Mouse (Mus musculus) intestine, embryonic 14.5 days (tissue): Measurements from ENCODE around the gene Vgll4. TPM values are rescaled to one million over a fixed set of nuclear protein-coding genes. Genes with fewer than 3 reads are reported as not detected.

ENCODE experiments used
- ATAC-seq: fragments of 200-750 bp; cut with Nextera tagmentation; replicated peaks from 2 replicates; pipeline ENCODE4 v1.8.0; 2017; ENCODE audit warnings: low read depth, moderate number of reproducible peaks, moderate TSS enrichment, moderate library complexity; ENCODE audit not compliant: low FRiP score, low TSS enrichment
- DNase-seq: peaks from one replicate; pipeline ENCODE4 v3.0.0-alpha.2; 2018; ENCODE audit warnings: low spot score
- H3K27ac ChIP-seq: fragments of 300-500 bp; sonication (generic); 2 replicates; pipeline ENCODE4 v1.5.1; 2014; ENCODE audit warnings: low read depth, mild to moderate bottlenecking, control low read depth
- H3K27me3 ChIP-seq: fragments of 300-500 bp; sonication (generic); replicated peaks from 2 replicates; pipeline ENCODE4 v1.6.1; 2014; ENCODE audit warnings: low read length, control low read depth; ENCODE audit not compliant: control insufficient read depth, insufficient read depth
- H3K36me3 ChIP-seq: fragments of 300-500 bp; sonication (generic); 2 replicates; pipeline ENCODE4 v1.6.1; 2014; ENCODE audit warnings: low read length, control low read depth; ENCODE audit not compliant: control insufficient read depth, insufficient read depth
- H3K4me1 ChIP-seq: fragments of 300-500 bp; sonication (generic); replicated peaks from 2 replicates; pipeline ENCODE4 v1.6.1; 2014; ENCODE audit warnings: low read length, control low read depth, mixed read lengths; ENCODE audit not compliant: control insufficient read depth, insufficient read depth
- H3K4me2 ChIP-seq: fragments of 300-500 bp; sonication (generic); 2 replicates; pipeline ENCODE4 v1.6.1; 2014; ENCODE audit warnings: low read length
- H3K4me3 ChIP-seq: fragments of 300-500 bp; sonication (generic); 2 replicates; pipeline ENCODE4 v1.5.1; 2014; ENCODE audit warnings: low read depth, low read length, control low read depth, mixed read lengths
- H3K9ac ChIP-seq: fragments of 300-500 bp; sonication (generic); 2 replicates; pipeline ENCODE4 v1.6.1; 2014; ENCODE audit warnings: mild to moderate bottlenecking, low read length
- H3K9me3 ChIP-seq: fragments of 300-500 bp; sonication (generic); 2 replicates; pipeline ENCODE4 v1.6.1; 2016; ENCODE audit warnings: low read length, control low read depth; ENCODE audit not compliant: control insufficient read depth
- WGBS: fragments of 180-500 bp; shearing (Covaris S2); extraction: QIAGEN DNeasy Blood & Tissue Kit; methylation state at CpG from one replicate; pipeline ENCODE4 v1.1.7; 2014; 5-methylcytosine and 5-hydroxymethylcytosine counted together
- polyA plus RNA-seq: library from polyadenylated mRNA; unstranded; fragments of >200 nt; fragmentation: Nextera tagmentation; extraction: Ambion mirVana; gene quantifications from 2 replicates; pipeline ENCODE4 v1.2.1, GENCODE M21; 2014

Gene Vgll4
- polyA plus RNA-seq, 1 experiment from 2014 or later: 72.0 TPM

DNA sequence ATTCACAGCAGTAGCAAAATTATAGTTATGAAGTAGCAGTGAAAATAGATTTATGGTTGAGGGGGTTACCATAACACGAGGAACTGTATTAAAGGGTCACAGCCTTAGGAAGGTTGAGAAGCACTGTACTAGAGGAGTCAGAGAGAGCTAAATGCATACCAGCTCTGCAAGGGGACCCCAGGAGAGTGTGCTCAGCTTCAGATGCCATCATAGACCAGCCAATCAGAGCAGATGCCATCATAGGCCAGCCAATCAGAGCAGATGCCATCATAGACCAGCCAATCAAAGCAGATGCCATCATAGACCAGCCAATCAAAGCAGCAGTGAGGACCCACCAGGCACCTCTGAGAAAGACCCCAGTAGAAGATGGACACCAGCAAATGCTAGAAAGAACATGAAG lies 134.0 kb downstream of the Vgll4 start:
- Histone ChIP-seq H3K27me3 (no peaks in the 10 kb centered on the region), H3K4me1 (peaks cover 14% of the 10 kb centered on the region), H3K36me3 (no peaks in the 10 kb centered on the region), H3K4me3 (no peak overlapping the region), H3K4me2 (no peak overlapping the region), H3K9me3 (peaks cover 4% of the 10 kb centered on the region; the same call in 1 of the 2 replicates), H3K9ac (no peak overlapping the region), H3K27ac (no peak overlapping the region)
- 72% methylated on average over 1 of the region's 1 CpGs for WGBS
- no peak for ATAC-seq
- DNase-seq: no peak

- peaks cover 14% of the 10 kb centered on the region for H3K4me1 ChIP-seq
- no peaks in the 10 kb centered on the region for H3K27me3 ChIP-seq
- H3K9ac ChIP-seq: no peak overlapping the region
- no peak overlapping the region for H3K27ac ChIP-seq
- ATAC-seq: no peak
- H3K9me3 ChIP-seq: peaks cover 4% of the 10 kb centered on the region; the same call in 1 of the 2 replicates
- WGBS: 85% methylated on average over 7 of the region's 7 CpGs
- H3K4me2 ChIP-seq: no peak overlapping the region
- H3K4me3 ChIP-seq: no peak overlapping the region
- no peak for DNase-seq
- no peaks in the 10 kb centered on the region for H3K36me3 ChIP-seq
These were observed 134.4 kb downstream of the Vgll4 start for GRCm38 (mm10) chr6:114835344-114835743.

DNA sequence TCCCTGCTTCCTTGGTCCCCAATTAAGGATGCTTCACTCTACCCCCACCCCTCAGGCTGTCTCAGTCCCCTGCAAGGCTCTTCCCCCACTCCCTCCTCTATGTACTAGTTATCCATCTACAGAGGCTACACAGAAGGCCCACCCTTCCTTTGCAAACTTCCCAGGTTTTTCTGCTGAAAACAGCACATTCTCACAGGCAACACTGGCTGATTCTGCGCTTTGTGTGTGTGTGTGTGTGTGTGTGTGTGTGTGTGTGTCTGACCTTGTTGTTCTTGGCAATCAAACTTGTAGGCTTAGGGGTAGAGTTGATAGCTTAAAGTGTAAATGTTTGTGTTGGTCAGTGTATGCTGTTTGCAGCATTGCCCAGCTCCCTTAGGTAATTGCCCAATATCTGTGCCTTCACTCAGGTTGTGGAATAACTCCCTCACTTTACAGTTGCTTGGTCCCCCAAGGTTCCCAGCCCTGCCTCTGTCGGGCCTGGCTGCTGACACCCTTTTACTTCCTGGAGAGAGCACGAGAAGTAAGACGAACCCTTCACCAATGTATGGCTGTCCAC lies 135.9 kb downstream of the Vgll4 start:
- Histone ChIP-seq H3K27me3 (no peaks in the 10 kb centered on the region), H3K9ac (no peak overlapping the region), H3K9me3 (peaks cover 4% of the 10 kb centered on the region; the same call in 1 of the 2 replicates), H3K4me3 (no peak overlapping the region), H3K36me3 (no peaks in the 10 kb centered on the region), H3K4me2 (no peak overlapping the region), H3K4me1 (peaks cover 7% of the 10 kb centered on the region; the same call in 1 of the 2 replicates), H3K27ac (no peak overlapping the region)
- 52% methylated on average over 4 of the region's 4 CpGs for WGBS
- no peak for DNase-seq
- ATAC-seq: no peak

- Histone ChIP-seq H3K36me3 (no peaks in the 10 kb centered on the region), H3K9ac (no peak overlapping the region), H3K4me3 (no peak overlapping the region), H3K27ac (no peak overlapping the region), H3K9me3 (peaks cover under 1% of the 10 kb centered on the region; the same call in 1 of the 2 replicates), H3K27me3 (no peaks in the 10 kb centered on the region), H3K4me1 (peaks cover 7% of the 10 kb centered on the region; the same call in 1 of the 2 replicates), H3K4me2 (no peak overlapping the region)
- 66% methylated on average over 9 of the region's 9 CpGs for WGBS
- no peak for ATAC-seq
- no peak for DNase-seq
These were observed 136.6 kb downstream of the Vgll4 start for GRCm38 (mm10) chr6:114833058-114833685.

- no peak overlapping the region for H3K9ac ChIP-seq
- no peak overlapping the region for H3K27ac ChIP-seq
These were observed 138.0 kb downstream of the Vgll4 start for GRCm38 (mm10) chr6:114831807-114832206.

DNA sequence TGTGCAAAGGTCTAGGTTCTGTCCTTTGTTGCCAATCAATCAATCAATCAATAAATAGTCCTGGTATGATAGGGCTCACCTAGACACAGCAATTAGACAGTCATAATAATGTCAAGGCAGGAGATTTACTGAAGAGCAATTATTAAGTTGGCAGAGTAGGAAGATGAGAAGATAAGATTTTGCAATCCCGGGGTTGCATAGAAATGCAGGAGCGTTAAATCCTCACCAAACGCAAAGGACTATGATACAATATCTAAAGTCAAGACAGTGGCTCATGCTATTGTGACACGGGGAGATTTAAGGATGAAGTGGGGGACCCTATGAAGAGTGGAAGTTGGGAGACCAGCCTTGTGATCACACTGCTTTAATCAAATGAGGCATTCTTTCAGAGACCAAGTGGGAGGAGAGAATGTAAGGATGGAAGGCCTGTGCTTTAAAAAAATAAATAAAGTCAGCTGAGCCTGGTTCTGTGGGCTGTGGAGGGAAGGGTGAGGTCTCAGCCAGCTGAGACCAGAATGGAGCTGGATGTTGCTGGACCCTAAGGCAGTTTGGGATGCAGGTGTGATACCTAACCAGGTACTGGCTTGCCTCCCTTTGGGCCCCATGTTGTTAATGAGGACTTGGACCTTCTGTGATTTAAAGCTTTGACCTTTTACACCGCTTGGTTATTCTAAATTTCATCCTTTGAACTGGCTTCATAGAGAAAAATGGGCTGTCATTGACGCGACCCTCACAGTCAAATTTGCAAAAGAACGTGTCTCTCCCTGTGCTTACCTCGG lies 139.9 kb downstream of the Vgll4 start:
- Histone ChIP-seq H3K27me3 (no peaks in the 10 kb centered on the region), H3K36me3 (no peaks in the 10 kb centered on the region), H3K9me3 (no peaks in the 10 kb centered on the region), H3K9ac (no peak overlapping the region), H3K4me3 (no peak overlapping the region), H3K4me2 (no peak overlapping the region), H3K27ac (no peak overlapping the region), H3K4me1 (0 out of 2 replicates have a peak, but pooled peaks cover 7% of the 10 kb centered on the region)
- no peak for ATAC-seq
- WGBS: 79% methylated on average over 9 of the region's 9 CpGs
- DNase-seq: no peak

More at GRCm38 (mm10) chr6:114831807-114832206, 138.0 kb downstream of the Vgll4 start:
- DNase-seq (no peak), ATAC-seq (no peak)
- H3K27me3 ChIP-seq: no peaks in the 10 kb centered on the region
- no peak overlapping the region for H3K4me3 ChIP-seq
- H3K36me3 ChIP-seq: no peaks in the 10 kb centered on the region
- no peaks in the 10 kb centered on the region for H3K9me3 ChIP-seq
- WGBS: 93% methylated on average over 3 of the region's 3 CpGs
- peaks cover 7% of the 10 kb centered on the region; the same call in 1 of the 2 replicates for H3K4me1 ChIP-seq
- H3K4me2 ChIP-seq: no peak overlapping the region

DNA sequence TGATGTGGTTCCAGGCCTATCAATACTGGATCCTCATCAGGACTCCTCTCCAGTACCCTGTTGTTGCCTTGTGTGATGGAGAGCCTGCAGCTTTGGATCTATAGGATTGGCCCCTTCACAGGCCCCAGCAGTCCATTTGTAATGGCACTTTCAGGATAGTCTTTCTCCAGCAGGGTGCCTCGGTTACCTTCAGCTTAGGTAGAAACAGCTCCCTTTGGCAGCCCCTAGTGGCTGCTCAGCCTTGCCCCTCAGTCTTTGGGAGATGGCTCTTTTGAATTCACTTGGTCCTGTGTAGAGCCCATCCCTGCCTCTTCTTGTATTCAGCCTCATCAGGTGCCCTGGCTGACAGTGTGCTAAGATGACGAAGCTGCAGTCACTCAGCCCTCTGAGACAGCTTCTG lies 142.9 kb downstream of the Vgll4 start:
- H3K4me3 ChIP-seq: no peak overlapping the region
- no peak for DNase-seq
- no peak overlapping the region for H3K9ac ChIP-seq
- no peak overlapping the region for H3K4me2 ChIP-seq
- no peak for ATAC-seq
- no peaks in the 10 kb centered on the region for H3K4me1 ChIP-seq
- 85% methylated on average over 2 of the region's 2 CpGs for WGBS
- 0 out of 2 replicates have a peak, but pooled peaks cover 3% of the 10 kb centered on the region for H3K9me3 ChIP-seq
- H3K27me3 ChIP-seq: no peaks in the 10 kb centered on the region
- H3K27ac ChIP-seq: no peak overlapping the region
- H3K36me3 ChIP-seq: no peaks in the 10 kb centered on the region

GRCm38 (mm10) chr6:114821646-114822045 lies 148.1 kb downstream of the Vgll4 start:
- H3K9ac ChIP-seq: no peak overlapping the region
- ATAC-seq: no peak
- H3K36me3 ChIP-seq: no peaks in the 10 kb centered on the region
- no peak overlapping the region for H3K27ac ChIP-seq
- no peak for DNase-seq
- H3K9me3 ChIP-seq: 0 out of 2 replicates have a peak, but pooled peaks cover 3% of the 10 kb centered on the region
- H3K4me2 ChIP-seq: no peak overlapping the region
- H3K27me3 ChIP-seq: no peaks in the 10 kb centered on the region
- H3K4me1 ChIP-seq: peaks cover 15% of the 10 kb centered on the region
- WGBS: 84% methylated on average over 7 of the region's 7 CpGs
- H3K4me3 ChIP-seq: no peak overlapping the region
